Mouse (Mus musculus) embryonic facial prominence, embryonic 10.5 days (tissue): ENCODE measurements at regions not wholly inside any gene's neighbourhood (a gene's known extent, or its start where the extent isn't known, plus 50 kb on each side); places are given as distances from the start of the nearest gene placed in this dataset.

Source experiments
- DNase-seq: peaks from one replicate; pipeline ENCODE4 v3.0.0-alpha.2; 2017; ENCODE audit warnings: low spot score
- H3K27ac ChIP-seq: fragments of 300-500 bp; sonication (generic); replicated peaks from 2 replicates; pipeline ENCODE4 v1.5.1; 2016; ENCODE audit warnings: mild to moderate bottlenecking
- H3K27me3 ChIP-seq: fragments of 300-500 bp; sonication (generic); replicated peaks from 2 replicates; pipeline ENCODE4 v1.6.1; 2016; ENCODE audit warnings: low read depth, mild to moderate bottlenecking; ENCODE audit not compliant: poor library complexity, severe bottlenecking
- H3K36me3 ChIP-seq: fragments of 300-500 bp; sonication (generic); replicated peaks from 2 replicates; pipeline ENCODE4 v1.6.1; 2016; ENCODE audit warnings: mild to moderate bottlenecking, moderate library complexity
- H3K4me1 ChIP-seq: fragments of 300-500 bp; sonication (generic); 2 replicates; pipeline ENCODE4 v1.6.1; 2016
- H3K4me3 ChIP-seq: fragments of 300-500 bp; sonication (generic); 2 replicates; pipeline ENCODE4 v1.5.1; 2016; ENCODE audit warnings: mild to moderate bottlenecking, moderate library complexity
- H3K9me3 ChIP-seq: fragments of 300-500 bp; sonication (generic); 2 replicates; pipeline ENCODE4 v1.6.1; 2016; ENCODE audit warnings: mild to moderate bottlenecking
- WGBS: fragments of 180-500 bp; shearing (Covaris S2); methylation state at CpG from one replicate; pipeline ENCODE4 v1.1.7; 2016; 5-methylcytosine and 5-hydroxymethylcytosine counted together

GRCm38 (mm10) chr1:73364300-73364683 lies 348.6 kb upstream of the Tnp1 start:
- Histone ChIP-seq H3K4me1 (peaks cover 49% of the 10 kb centered on the region), H3K27me3 (no peaks in the 10 kb centered on the region), H3K27ac (peak overlapping the region; percentile 84), H3K9me3 (no peaks in the 10 kb centered on the region), H3K36me3 (no peaks in the 10 kb centered on the region), H3K4me3 (no peak overlapping the region)
- WGBS, result 63% methylated on average over 7 of the region's 7 CpGs
- DNase-seq, result peak; percentile 26

DNA sequence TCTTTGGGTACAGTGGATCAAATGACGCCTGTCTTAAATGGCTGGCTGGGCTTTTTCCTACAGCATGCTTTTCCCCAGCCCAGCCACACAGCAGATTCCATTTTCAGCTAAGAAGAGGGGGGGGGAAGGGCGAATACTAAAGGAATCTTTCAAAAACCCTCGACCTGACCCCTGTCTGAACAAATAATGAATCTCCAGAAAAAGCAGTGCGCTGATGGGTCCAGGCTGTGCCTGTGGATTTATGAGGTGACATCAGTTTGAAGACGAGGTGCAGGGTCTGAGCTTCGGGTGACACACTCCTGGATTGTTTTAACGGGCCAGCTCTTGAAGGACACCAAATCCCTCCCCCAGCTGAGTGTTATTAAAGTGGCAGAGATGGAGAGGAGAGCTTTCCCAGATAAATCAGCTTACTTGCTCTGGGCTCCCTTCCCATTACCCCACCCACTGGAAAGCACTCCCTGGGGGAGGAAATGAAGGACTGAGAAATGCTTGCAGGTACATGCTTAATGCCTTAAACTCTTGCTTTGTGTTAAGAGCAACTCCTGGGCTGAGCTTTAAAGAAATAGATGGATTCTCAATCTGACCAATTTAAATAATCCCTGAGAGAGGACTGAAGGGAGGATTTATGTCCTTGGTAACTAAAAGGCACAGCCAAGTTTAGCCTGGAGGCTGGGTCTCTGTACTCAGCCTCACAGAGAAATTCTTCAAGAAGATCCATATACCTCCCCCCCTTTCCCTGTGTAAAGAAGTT lies 348.0 kb upstream of the Tnp1 start:
- Histone ChIP-seq H3K4me3 (peak overlapping the region; percentile 31), H3K4me1 (peaks cover 49% of the 10 kb centered on the region), H3K36me3 (no peaks in the 10 kb centered on the region), H3K27ac (peak overlapping the region; percentile 84), H3K27me3 (no peaks in the 10 kb centered on the region), H3K9me3 (no peaks in the 10 kb centered on the region)
- 4% methylated on average over 7 of the region's 7 CpGs for WGBS
- peak; percentile 73 for DNase-seq

- no peaks in the 10 kb centered on the region for H3K36me3 ChIP-seq
- no peak for DNase-seq
- H3K27me3 ChIP-seq, result no peaks in the 10 kb centered on the region
- peaks cover 41% of the 10 kb centered on the region for H3K4me1 ChIP-seq
- no peak overlapping the region for H3K4me3 ChIP-seq
- H3K27ac ChIP-seq, result peak overlapping the region; percentile 68
- H3K9me3 ChIP-seq, result no peaks in the 10 kb centered on the region
- 66% methylated on average over 1 of the region's 1 CpGs for WGBS
Measured at GRCm38 (mm10) chr1:73362122-73362521, 346.4 kb upstream of the Tnp1 start.

GRCm38 (mm10) chr1:73361300-73361699 lies 345.6 kb upstream of the Tnp1 start:
- Histone ChIP-seq H3K4me1 (peaks cover 41% of the 10 kb centered on the region), H3K9me3 (no peaks in the 10 kb centered on the region), H3K27ac (peak overlapping the region; percentile 68; the same call in 1 of the 2 replicates), H3K4me3 (no peak overlapping the region), H3K36me3 (no peaks in the 10 kb centered on the region), H3K27me3 (no peaks in the 10 kb centered on the region)
- DNase-seq, result no peak
- WGBS, result 81% methylated on average over 7 of the region's 7 CpGs

DNA sequence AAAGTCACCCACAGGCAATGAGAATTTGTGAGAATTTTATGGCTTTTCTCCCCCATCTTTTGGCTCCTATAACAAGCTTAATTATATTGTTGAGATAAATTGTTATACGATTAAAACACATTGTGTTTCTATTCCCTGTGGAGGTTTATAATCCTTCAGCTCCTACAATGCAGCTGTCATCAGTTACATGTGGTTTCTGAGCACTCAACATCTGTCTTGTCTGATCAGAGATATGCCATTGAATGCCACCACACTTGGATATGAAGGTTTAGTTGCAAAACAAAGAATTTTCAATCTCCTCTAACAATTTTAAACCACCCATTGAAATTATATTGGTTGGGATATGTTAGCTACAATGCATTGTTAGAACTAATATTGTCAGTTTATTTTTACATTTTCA lies 338.7 kb upstream of the Tnp1 start:
- no peaks in the 10 kb centered on the region for H3K36me3 ChIP-seq
- 80% methylated on average over 1 of the region's 1 CpGs for whole genome bisulfite sequencing

GRCm38 (mm10) chr1:73348476-73348875 lies 332.8 kb upstream of the Tnp1 start:
- Histone ChIP-seq H3K36me3 (no peaks in the 10 kb centered on the region), H3K27ac (no peak overlapping the region), H3K27me3 (no peaks in the 10 kb centered on the region), H3K9me3 (no peaks in the 10 kb centered on the region), H3K4me3 (no peak overlapping the region), H3K4me1 (no peaks in the 10 kb centered on the region)
- no peak for DNase-seq
- 83% methylated on average over 6 of the region's 6 CpGs for WGBS

More for the DNA sequence above, 338.7 kb upstream of the Tnp1 start:
- H3K4me3 ChIP-seq, result no peak overlapping the region
- no peaks in the 10 kb centered on the region for H3K4me1 ChIP-seq
- H3K9me3 ChIP-seq, result no peaks in the 10 kb centered on the region
- H3K27ac ChIP-seq, result no peak overlapping the region
- DNase-seq, result no peak
- no peaks in the 10 kb centered on the region for H3K27me3 ChIP-seq

- Histone ChIP-seq H3K36me3 (no peaks in the 10 kb centered on the region), H3K27me3 (no peaks in the 10 kb centered on the region), H3K27ac (no peak overlapping the region), H3K9me3 (no peaks in the 10 kb centered on the region), H3K4me3 (no peak overlapping the region), H3K4me1 (no peaks in the 10 kb centered on the region)
- 73% methylated on average over 1 of the region's 1 CpGs for WGBS
- DNase-seq, result no peak
Measured at GRCm38 (mm10) chr1:73344587-73344986, 328.9 kb upstream of the Tnp1 start.

DNA sequence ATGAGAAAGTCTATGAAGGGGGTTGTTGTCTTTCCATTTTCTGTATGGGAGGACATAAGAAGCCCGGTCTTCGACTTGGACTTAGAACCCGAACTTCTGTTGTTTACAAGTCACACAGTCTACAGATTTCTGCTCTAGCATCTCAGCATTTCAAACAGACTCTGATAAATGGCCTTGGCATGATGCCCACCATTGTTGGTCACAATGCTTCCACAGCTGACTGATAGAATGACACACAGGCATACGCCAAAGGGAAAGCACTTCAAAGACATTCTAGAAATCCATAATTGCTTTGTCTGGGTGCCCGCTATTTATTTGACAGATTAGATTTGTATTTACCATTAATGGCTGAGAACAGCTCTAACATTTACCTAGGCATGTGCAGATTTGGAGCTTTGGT lies 326.2 kb upstream of the Tnp1 start:
- no peak for DNase-seq
- WGBS, result 92% methylated on average over 5 of the region's 5 CpGs

GRCm38 (mm10) chr1:73337401-73337800 lies 321.7 kb upstream of the Tnp1 start:
- Histone ChIP-seq H3K36me3 (no peaks in the 10 kb centered on the region), H3K9me3 (no peaks in the 10 kb centered on the region), H3K27ac (no peak overlapping the region), H3K4me1 (peaks cover 17% of the 10 kb centered on the region), H3K4me3 (no peak overlapping the region), H3K27me3 (no peaks in the 10 kb centered on the region)
- 51% methylated on average over 2 of the region's 2 CpGs for WGBS
- no peak for DNase-seq

More for the DNA sequence above, 326.2 kb upstream of the Tnp1 start:
- peaks cover 8% of the 10 kb centered on the region for H3K4me1 ChIP-seq
- no peaks in the 10 kb centered on the region for H3K9me3 ChIP-seq
- H3K27me3 ChIP-seq, result no peaks in the 10 kb centered on the region
- no peak overlapping the region for H3K4me3 ChIP-seq
- H3K36me3 ChIP-seq, result no peaks in the 10 kb centered on the region
- H3K27ac ChIP-seq, result no peak overlapping the region

DNA sequence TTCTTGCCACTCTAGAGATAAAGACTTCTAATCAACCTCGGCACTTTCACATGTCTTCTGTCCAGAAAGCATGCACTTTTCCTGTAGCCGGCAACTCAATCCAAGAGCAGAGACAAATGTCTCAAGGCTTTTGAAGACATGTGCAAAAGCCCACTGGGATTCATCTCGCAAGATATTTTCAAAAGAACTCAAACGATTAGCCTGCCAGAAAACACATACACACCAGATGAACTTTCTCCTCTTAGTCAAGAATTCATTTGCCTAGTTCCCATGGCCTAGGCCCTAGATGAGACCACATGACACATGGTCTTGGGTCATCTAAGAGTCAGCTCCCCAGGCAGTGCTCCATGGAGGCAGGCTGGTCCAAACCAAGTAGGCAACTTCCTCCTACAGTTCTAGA lies 293.8 kb upstream of the Tnp1 start:
- no peak for DNase-seq
- H3K4me3 ChIP-seq, result no peak overlapping the region
- H3K27ac ChIP-seq, result no peak overlapping the region; the same call in 1 of the 2 replicates
- no peaks in the 10 kb centered on the region for H3K27me3 ChIP-seq
- no peaks in the 10 kb centered on the region for H3K9me3 ChIP-seq
- H3K36me3 ChIP-seq, result no peaks in the 10 kb centered on the region
- 91% methylated on average over 4 of the region's 4 CpGs for WGBS
- H3K4me1 ChIP-seq, result peaks cover 35% of the 10 kb centered on the region

- no peaks in the 10 kb centered on the region for H3K36me3 ChIP-seq
- no peaks in the 10 kb centered on the region for H3K27me3 ChIP-seq
- 93% methylated on average over 4 of the region's 4 CpGs for WGBS
- peaks cover 28% of the 10 kb centered on the region for H3K4me1 ChIP-seq
- H3K9me3 ChIP-seq, result no peaks in the 10 kb centered on the region
- H3K4me3 ChIP-seq, result no peak overlapping the region
- no peak for DNase-seq
- H3K27ac ChIP-seq, result no peak overlapping the region
Measured at GRCm38 (mm10) chr1:73308420-73308819, 292.7 kb upstream of the Tnp1 start.

GRCm38 (mm10) chr1:73307194-73307593 lies 291.5 kb upstream of the Tnp1 start:
- H3K4me3 ChIP-seq, result no peak overlapping the region
- H3K36me3 ChIP-seq, result no peaks in the 10 kb centered on the region
- peaks cover 16% of the 10 kb centered on the region for H3K4me1 ChIP-seq
- no peaks in the 10 kb centered on the region for H3K9me3 ChIP-seq
- 13% methylated on average over 3 of the region's 3 CpGs for WGBS
- peak; percentile 73 for DNase-seq
- peak overlapping the region; percentile 57; the same call in 1 of the 2 replicates for H3K27ac ChIP-seq
- H3K27me3 ChIP-seq, result no peaks in the 10 kb centered on the region

GRCm38 (mm10) chr1:73299978-73300688 lies 284.4 kb upstream of the Tnp1 start:
- H3K4me1 ChIP-seq, result peaks cover 12% of the 10 kb centered on the region
- DNase-seq, result no peak
- H3K27me3 ChIP-seq, result no peaks in the 10 kb centered on the region
- H3K36me3 ChIP-seq, result no peaks in the 10 kb centered on the region
- no peak overlapping the region for H3K27ac ChIP-seq
- H3K9me3 ChIP-seq, result no peaks in the 10 kb centered on the region
- 62% methylated on average over 4 of the region's 4 CpGs for WGBS
- no peak overlapping the region for H3K4me3 ChIP-seq
